Mouse (Mus musculus): ENCODE measurements around the gene Zfr2. TPM values are rescaled to one million over a fixed set of nuclear protein-coding genes. Genes with fewer than 3 reads are reported as not detected.
A peak's percentile ranks its signal among the peaks of the same experiment; 100 is the strongest.

Zfr2 gene
- polyA plus RNA-seq, 2 experiments: 9.7 to 39.7 TPM

DNA sequence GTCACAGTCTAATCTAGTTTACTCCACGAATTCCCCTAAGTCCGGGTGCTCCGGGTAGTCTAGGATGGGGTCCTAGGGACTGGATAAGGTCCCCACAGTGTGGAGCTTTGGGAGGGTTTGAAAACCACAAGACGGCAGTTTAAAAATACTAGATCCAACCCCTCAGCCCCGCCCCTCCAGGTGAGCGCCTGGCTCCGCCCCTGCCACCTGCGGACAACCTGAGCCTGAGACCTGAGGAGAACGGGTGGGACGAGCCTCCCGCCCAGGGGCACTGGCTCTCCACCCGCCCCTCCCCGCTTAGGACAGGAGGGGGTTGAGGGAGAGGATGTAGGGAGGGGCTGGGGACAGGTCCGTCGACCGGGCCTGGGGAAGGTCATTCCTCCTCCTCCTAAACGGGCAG, 51.8 kb downstream of the Zfr2 start:
- Histone ChIP-seq H3K4me1 (ENCODE audit: control insufficient read depth, insufficient read depth, low read length) (peaks cover 7% of the 10 kb centered on the region), H3K4me3 (replicated peaks; ENCODE audit: low read length) (peak overlapping the region; percentile 41; the same call in 1 of the 2 replicates), H3K27me3 (ENCODE audit: control insufficient read depth, insufficient read depth, low read length) (peaks cover 33% of the 10 kb centered on the region), H3K27ac (replicated peaks; ENCODE audit: low read depth, low read length) (no peak overlapping the region), H3K4me2 (replicated peaks; ENCODE audit: low read depth, low read length, severe bottlenecking) (peak overlapping the region; percentile 66; the same call in 1 of the 2 replicates), H3K36me3 (ENCODE audit: control insufficient read depth, insufficient read depth, low read length) (no peaks in the 10 kb centered on the region), H3K9ac (ENCODE audit: low read depth, low read length, severe bottlenecking) (no peak overlapping the region), H3K9me3 (ENCODE audit: control insufficient read depth, low read length) (no peaks in the 10 kb centered on the region)
- WGBS: 11% methylated on average over 16 of the region's 17 CpGs
- ATAC-seq (ENCODE audit: low FRiP score, low read depth): no peak
- no peak for DNase-seq (ENCODE audit: low spot score)
- no peak for TF ChIP-seq POLR2A (IDR thresholded peaks at IDR 0.05; ENCODE audit: borderline replicate concordance, extremely low read depth, insufficient read depth, insufficient read length)

DNA sequence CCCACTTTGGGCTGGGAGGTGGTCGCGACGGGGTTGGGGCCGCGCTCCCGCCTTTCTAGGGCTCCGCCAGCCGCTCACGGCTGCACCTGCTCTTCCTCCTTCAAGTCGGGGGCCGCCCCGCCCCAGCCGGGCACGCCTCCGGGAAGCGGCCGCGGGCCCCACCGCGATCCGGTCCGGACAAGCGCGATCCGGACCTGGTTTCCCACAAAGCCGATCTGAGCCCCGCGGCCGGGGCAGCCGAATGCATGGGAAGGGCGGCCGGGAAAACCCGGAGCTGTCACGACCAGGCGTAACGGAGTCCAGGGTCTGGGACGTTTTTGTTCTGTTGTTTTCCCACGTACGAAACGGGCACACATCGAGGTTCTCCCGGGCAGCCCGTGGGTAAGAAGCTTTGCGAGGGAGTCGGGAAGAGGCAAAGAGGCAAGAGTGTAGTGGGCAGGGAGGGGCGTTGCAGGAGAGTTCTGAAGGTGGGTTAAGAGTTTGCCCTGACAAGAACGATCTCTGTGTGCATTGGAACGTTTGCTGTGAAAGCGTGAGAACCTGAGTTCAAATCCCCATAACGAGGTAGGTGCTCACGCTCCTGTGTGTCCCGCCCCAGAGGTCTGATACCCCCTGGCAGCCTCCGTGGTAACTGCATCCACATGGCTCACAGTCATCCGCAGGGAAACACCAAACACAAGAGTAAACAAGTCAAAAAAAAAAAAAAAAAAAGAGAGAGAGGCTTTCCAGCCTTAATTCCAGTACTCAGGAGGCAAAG, 52.9 kb downstream of the Zfr2 start:
- 2% methylated on average over 50 of the region's 54 CpGs for WGBS
- no peaks in the 10 kb centered on the region for H3K9me3 ChIP-seq (ENCODE audit: control insufficient read depth, low read length)
- H3K27ac ChIP-seq (replicated peaks; ENCODE audit: low read depth, low read length): no peak overlapping the region
- peak; percentile 84 for ATAC-seq (ENCODE audit: low FRiP score, low read depth)
- H3K9ac ChIP-seq (ENCODE audit: low read depth, low read length, severe bottlenecking): peak overlapping the region; percentile 38; the same call in 1 of the 2 replicates
- H3K4me1 ChIP-seq (ENCODE audit: control insufficient read depth, insufficient read depth, low read length): peaks cover 7% of the 10 kb centered on the region
- DNase-seq (ENCODE audit: low spot score): peak; percentile 88
- peak overlapping the region; percentile 41 for H3K4me3 ChIP-seq (replicated peaks; ENCODE audit: low read length)
- H3K27me3 ChIP-seq (ENCODE audit: control insufficient read depth, insufficient read depth, low read length): peaks cover 39% of the 10 kb centered on the region
- no peaks in the 10 kb centered on the region for H3K36me3 ChIP-seq (ENCODE audit: control insufficient read depth, insufficient read depth, low read length)
- no peak for TF ChIP-seq POLR2A (IDR thresholded peaks at IDR 0.05; ENCODE audit: borderline replicate concordance, extremely low read depth, insufficient read depth, insufficient read length)
- peak overlapping the region; percentile 66 for H3K4me2 ChIP-seq (replicated peaks; ENCODE audit: low read depth, low read length, severe bottlenecking)

DNA sequence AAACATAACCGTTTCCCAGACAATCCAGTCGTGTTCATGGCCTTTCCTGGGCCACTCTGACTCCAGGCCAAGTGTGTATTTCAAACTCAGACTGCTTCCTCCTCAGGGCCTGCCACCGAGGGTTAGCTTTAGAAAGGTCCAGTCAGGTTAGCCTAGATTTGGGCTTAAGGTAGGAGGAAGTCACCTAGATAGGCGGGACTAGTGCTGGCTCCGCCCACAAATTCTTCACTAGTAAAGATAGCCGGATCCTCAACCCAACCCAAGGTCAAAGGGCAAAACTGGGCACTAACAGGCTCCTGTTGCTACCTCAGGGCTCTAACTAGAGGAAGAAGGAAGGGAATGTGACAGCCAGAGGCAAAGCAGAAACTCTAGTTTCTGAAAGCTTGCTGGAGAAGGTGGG, 53.6 kb downstream of the Zfr2 start:
- H3K9ac ChIP-seq (ENCODE audit: low read depth, low read length, severe bottlenecking): no peak overlapping the region
- 40% methylated on average over 6 of the region's 6 CpGs for WGBS
- H3K4me3 ChIP-seq (replicated peaks; ENCODE audit: low read length): no peak overlapping the region
- peaks cover 7% of the 10 kb centered on the region for H3K4me1 ChIP-seq (ENCODE audit: control insufficient read depth, insufficient read depth, low read length)
- H3K9me3 ChIP-seq (ENCODE audit: control insufficient read depth, low read length): no peaks in the 10 kb centered on the region
- DNase-seq (ENCODE audit: low spot score): no peak
- H3K27me3 ChIP-seq (ENCODE audit: control insufficient read depth, insufficient read depth, low read length): peaks cover 39% of the 10 kb centered on the region
- no peak overlapping the region for H3K27ac ChIP-seq (replicated peaks; ENCODE audit: low read depth, low read length)
- H3K4me2 ChIP-seq (replicated peaks; ENCODE audit: low read depth, low read length, severe bottlenecking): 0 out of 2 replicates have a peak overlapping the region, but pooled peaks have one; percentile 66
- no peak for ATAC-seq (ENCODE audit: low FRiP score, low read depth)
- H3K36me3 ChIP-seq (ENCODE audit: control insufficient read depth, insufficient read depth, low read length): no peaks in the 10 kb centered on the region
- no peak for TF ChIP-seq POLR2A (IDR thresholded peaks at IDR 0.05; ENCODE audit: borderline replicate concordance, extremely low read depth, insufficient read depth, insufficient read length)

DNA sequence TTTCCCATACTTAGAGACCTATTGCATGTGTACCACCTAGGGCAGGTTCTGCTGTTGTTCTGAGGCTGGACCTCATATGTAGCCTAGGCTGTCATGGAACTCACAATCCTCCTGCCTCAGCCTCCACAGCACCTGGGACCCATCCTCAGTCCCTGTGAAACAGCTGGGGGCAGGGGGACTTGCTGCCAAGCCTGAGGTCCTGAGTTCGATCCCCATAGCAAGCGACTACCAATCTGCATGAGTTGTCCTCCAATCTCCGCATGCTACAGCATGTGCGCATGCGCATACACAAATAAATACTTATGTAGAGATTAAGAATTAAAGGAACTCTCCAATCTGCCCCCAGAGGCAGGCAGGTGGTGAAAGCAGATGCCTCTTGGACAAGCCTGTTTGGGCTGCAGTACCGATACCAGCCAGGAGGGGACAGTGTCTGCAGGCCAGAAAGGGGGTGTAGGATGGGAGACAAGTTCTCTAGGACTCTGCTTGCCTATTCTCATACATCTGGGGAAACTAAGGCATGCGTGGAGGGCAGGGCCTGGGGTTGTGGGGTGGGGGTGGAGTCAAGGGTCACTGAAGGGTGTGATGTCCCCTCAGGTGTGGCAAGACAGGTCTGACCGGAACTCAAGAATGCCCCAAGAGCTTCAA, 54.7 kb downstream of the Zfr2 start:
- DNase-seq (ENCODE audit: low spot score) (no peak), ATAC-seq (ENCODE audit: low FRiP score, low read depth) (no peak)
- 58% methylated on average over 8 of the region's 8 CpGs for WGBS
- TF ChIP-seq POLR2A (IDR thresholded peaks at IDR 0.05; ENCODE audit: borderline replicate concordance, extremely low read depth, insufficient read depth, insufficient read length): no peak
- no peak overlapping the region for H3K27ac ChIP-seq (replicated peaks; ENCODE audit: low read depth, low read length)
- H3K9ac ChIP-seq (ENCODE audit: low read depth, low read length, severe bottlenecking): no peak overlapping the region
- H3K4me2 ChIP-seq (replicated peaks; ENCODE audit: low read depth, low read length, severe bottlenecking): no peak overlapping the region
- no peaks in the 10 kb centered on the region for H3K36me3 ChIP-seq (ENCODE audit: control insufficient read depth, insufficient read depth, low read length)
- H3K4me1 ChIP-seq (ENCODE audit: control insufficient read depth, insufficient read depth, low read length): peaks cover 7% of the 10 kb centered on the region
- H3K4me3 ChIP-seq (replicated peaks; ENCODE audit: low read length): no peak overlapping the region
- no peaks in the 10 kb centered on the region for H3K9me3 ChIP-seq (ENCODE audit: control insufficient read depth, low read length)
- H3K27me3 ChIP-seq (ENCODE audit: control insufficient read depth, insufficient read depth, low read length): peaks cover 42% of the 10 kb centered on the region

DNA sequence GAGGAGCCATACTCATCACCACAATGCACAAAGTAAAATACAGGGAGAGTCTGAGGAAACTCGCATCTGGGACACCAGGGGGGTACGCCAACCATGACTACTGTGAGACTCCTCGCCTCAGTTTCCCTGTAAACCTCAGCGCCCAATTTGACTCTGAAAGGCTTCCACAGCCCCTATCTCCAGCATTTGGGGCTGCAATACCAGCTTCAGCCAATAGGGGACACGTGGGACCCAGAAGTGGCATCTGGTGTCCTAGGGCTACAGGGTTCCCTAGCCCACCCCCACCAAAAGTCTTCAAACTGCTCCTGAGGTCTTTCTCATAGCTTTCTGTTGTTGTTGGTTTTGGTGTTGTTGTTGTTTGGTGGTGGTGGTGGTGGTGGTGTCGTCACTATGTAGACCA, 55.6 kb downstream of the Zfr2 start:
- no peak for DNase-seq (ENCODE audit: low spot score)
- H3K36me3 ChIP-seq (ENCODE audit: control insufficient read depth, insufficient read depth, low read length): no peaks in the 10 kb centered on the region
- no peaks in the 10 kb centered on the region for H3K9me3 ChIP-seq (ENCODE audit: control insufficient read depth, low read length)
- H3K4me2 ChIP-seq (replicated peaks; ENCODE audit: low read depth, low read length, severe bottlenecking): no peak overlapping the region
- no peak for ATAC-seq (ENCODE audit: low FRiP score, low read depth)
- peaks cover 7% of the 10 kb centered on the region for H3K4me1 ChIP-seq (ENCODE audit: control insufficient read depth, insufficient read depth, low read length)
- TF ChIP-seq POLR2A (IDR thresholded peaks at IDR 0.05; ENCODE audit: borderline replicate concordance, extremely low read depth, insufficient read depth, insufficient read length): no peak
- WGBS: 35% methylated on average over 6 of the region's 6 CpGs
- no peak overlapping the region for H3K4me3 ChIP-seq (replicated peaks; ENCODE audit: low read length)
- no peak overlapping the region for H3K9ac ChIP-seq (ENCODE audit: low read depth, low read length, severe bottlenecking)
- no peak overlapping the region for H3K27ac ChIP-seq (replicated peaks; ENCODE audit: low read depth, low read length)
- H3K27me3 ChIP-seq (ENCODE audit: control insufficient read depth, insufficient read depth, low read length): peaks cover 34% of the 10 kb centered on the region
